Mouse (Mus musculus) left cerebral cortex, postnatal 14 days (tissue): ENCODE results near the gene Lmo3. TPM values are rescaled to one million over a fixed set of nuclear protein-coding genes. Genes with fewer than 3 reads are reported as not detected.

Experiments used
- DNase-seq, 2 experiments: peaks; one replicate each; pipeline ENCODE4 v3.0.0; 2021 to 2022; ENCODE audit warnings: low spot score in 2 of 2, mixed read lengths in 1 of 2
- intact Hi-C: fragments of 180-260 bp; cut with DNase I; formaldehyde crosslinking; loops from one replicate; pipeline ENCODE4 v1.15.1; 2025
- total RNA-seq, 2 experiments: library from RNA; stranded (reverse); gene quantifications; 2 replicates each; pipeline ENCODE4 v1.2.3; 2021

The Lmo3 gene
- total RNA-seq, 2 experiments from 2014 or later: 145 to 192 TPM

GRCm38 (mm10) chr6:138335858-138336257, 245.9 kb downstream of the Lmo3 start:
- no peak for DNase-seq
- intact Hi-C loops: no loop called here

GRCm38 (mm10) chr6:138333991-138334390, 247.8 kb downstream of the Lmo3 start:
- DNase-seq: no peak
- intact Hi-C loops: no loop called here

GRCm38 (mm10) chr6:138325744-138326400, 255.9 kb downstream of the Lmo3 start:
- intact Hi-C loops: no loop called here
- DNase-seq: peak in 1 of 2 experiments; percentile 2

GRCm38 (mm10) chr6:138325145-138325544, 256.6 kb downstream of the Lmo3 start:
- no peak for DNase-seq
- intact Hi-C loops: no loop called here

GRCm38 (mm10) chr6:138323325-138323724, 258.4 kb downstream of the Lmo3 start:
- intact Hi-C loops: no loop called here
- no peak for DNase-seq

- DNase-seq: no peak
- intact Hi-C loops: no loop called here
Observed at GRCm38 (mm10) chr6:138320190-138320737, 261.5 kb downstream of the Lmo3 start.

Other genes starting within 250 kb of the Lmo3 start
- gene Igbp1b, start 76.6 kb upstream of the Lmo3 start, total RNA-seq: 1 to 10 TPM; 1.4 TPM